In the genomic region with DNA sequence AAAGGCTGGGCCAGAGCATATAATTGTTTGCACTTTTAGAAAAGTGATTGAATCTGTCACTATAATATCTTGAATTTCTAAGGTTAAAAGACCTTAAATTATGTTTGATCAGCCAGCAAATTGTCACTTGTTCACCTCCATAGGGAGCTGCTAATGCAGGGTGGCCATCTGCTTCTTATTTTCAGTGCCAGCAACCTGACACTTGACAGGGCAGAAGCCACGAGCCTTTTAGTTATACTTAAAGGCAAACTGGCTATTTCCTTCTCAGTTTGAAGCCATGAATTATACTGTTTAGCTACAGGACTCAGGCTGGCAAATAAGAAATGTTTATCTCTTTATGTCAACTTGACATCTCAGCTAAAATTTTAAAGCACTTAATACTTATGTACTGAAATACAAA, we compare ENCODE assay signal across 18 mouse cellular contexts.
DNase-seq lines count a peak whose midpoint lies in the region; ATAC-seq lines count a peak whose summit lies in the region.
"Had no signal": no experiment of that assay in that cellular context is flagged by ENCODE, and none has a peak within 500 bp of the region (broad histone marks: within the 10 kb centered on the region; RNA-seq: fewer than 3 reads in every experiment).

No protein-coding gene starts in this region.

- peak; percentile 5 for DNase-seq in hindbrain, embryonic 11.5 days (ENCODE audit: low spot score)
- no peak for DNase-seq in hindbrain, embryonic 14.5 days (ENCODE audit: low spot score)
- peak; percentile 4 for DNase-seq in cerebellum, adult 8-10 months
- peak; percentile 67 to 78 for DNase-seq in cerebellum, postnatal 25 days
- DNase-seq in mesoderm, embryonic 11.5 days (ENCODE audit: low read depth, low spot score) = peak; percentile 3
- DNase-seq in adrenal gland, adult 2 months = no peak
- DNase-seq: gastrocnemius, adult 2 months; heart, adult 11 months; kidney, adult 2 months; kidney, postnatal 10 days; layer of hippocampus, postnatal 36 days; liver, postnatal 0 days; lung, postnatal 10 days; thymus, adult 18-20 months had no signal

- H3K4me2 ChIP-seq in hindbrain, embryonic 11.5 days (replicated peaks; ENCODE audit: low read depth, low read length) = no peak overlapping the region
- H3K4me2 ChIP-seq in hindbrain, embryonic 14.5 days (replicated peaks) = no peak overlapping the region
- no peak overlapping the region for H3K4me2 ChIP-seq in intestine, embryonic 16.5 days (ENCODE audit: low read depth, low read length)
- H3K4me2 ChIP-seq: heart, embryonic 12.5 days; midbrain, embryonic 15.5 days; stomach, embryonic 15.5 days had no signal

- no peaks in the 10 kb centered on the region for H3K9me3 ChIP-seq in hindbrain, embryonic 11.5 days (ENCODE audit: control insufficient read depth, low read length)
- no peaks in the 10 kb centered on the region for H3K9me3 ChIP-seq in hindbrain, embryonic 14.5 days (ENCODE audit: control insufficient read depth, low read length)
- no peaks in the 10 kb centered on the region for H3K9me3 ChIP-seq in intestine, embryonic 16.5 days (ENCODE audit: control insufficient read depth, low read length)
- H3K9me3 ChIP-seq: heart, embryonic 12.5 days; midbrain, embryonic 15.5 days; stomach, embryonic 15.5 days had no signal

- ATAC-seq in hindbrain, embryonic 11.5 days (ENCODE audit: low FRiP score) = no peak
- ATAC-seq in hindbrain, embryonic 14.5 days (ENCODE audit: low FRiP score) = no peak
- ATAC-seq in intestine, embryonic 16.5 days = no peak
- ATAC-seq: liver, postnatal 0 days; midbrain, embryonic 15.5 days had no signal

- H3K27me3 ChIP-seq in hindbrain, embryonic 11.5 days (ENCODE audit: control insufficient read depth, insufficient read depth, low read length) = no peaks in the 10 kb centered on the region
- no peaks in the 10 kb centered on the region for H3K27me3 ChIP-seq in hindbrain, embryonic 14.5 days (ENCODE audit: control insufficient read depth, insufficient read depth, low read length)
- no peaks in the 10 kb centered on the region for H3K27me3 ChIP-seq in intestine, embryonic 16.5 days (replicated peaks; ENCODE audit: control insufficient read depth, insufficient read depth, low read length)
- H3K27me3 ChIP-seq: heart, embryonic 12.5 days; midbrain, embryonic 15.5 days; stomach, embryonic 15.5 days had no signal

- no peaks in the 10 kb centered on the region for H3K4me1 ChIP-seq in hindbrain, embryonic 11.5 days (replicated peaks; ENCODE audit: control insufficient read depth, insufficient read depth, low read length)
- H3K4me1 ChIP-seq in hindbrain, embryonic 14.5 days (replicated peaks; ENCODE audit: control insufficient read depth, insufficient read depth, low read length) = no peaks in the 10 kb centered on the region
- no peaks in the 10 kb centered on the region for H3K4me1 ChIP-seq in intestine, embryonic 16.5 days (ENCODE audit: control insufficient read depth, insufficient read depth, low read length)
- H3K4me1 ChIP-seq: heart, embryonic 12.5 days; midbrain, embryonic 15.5 days; stomach, embryonic 15.5 days had no signal

- H3K4me3 ChIP-seq in hindbrain, embryonic 11.5 days (ENCODE audit: low read depth, low read length) = no peak overlapping the region
- H3K4me3 ChIP-seq in hindbrain, embryonic 14.5 days (replicated peaks; ENCODE audit: low read length) = no peak overlapping the region
- H3K4me3 ChIP-seq in intestine, embryonic 16.5 days (ENCODE audit: low read length) = no peak overlapping the region
- H3K4me3 ChIP-seq: gastrocnemius, adult 2 months; heart, embryonic 12.5 days; midbrain, embryonic 15.5 days; stomach, embryonic 15.5 days had no signal

- WGBS in hindbrain, embryonic 11.5 days = 39% methylated on average over 1 of the region's 1 CpGs
- WGBS in hindbrain, embryonic 14.5 days = 37% methylated on average over 1 of the region's 1 CpGs
- 39% methylated on average over 1 of the region's 1 CpGs for WGBS in intestine, embryonic 16.5 days

- no peak overlapping the region for H3K9ac ChIP-seq in hindbrain, embryonic 11.5 days (ENCODE audit: low read depth, low read length)
- no peak overlapping the region for H3K9ac ChIP-seq in hindbrain, embryonic 14.5 days
- H3K9ac ChIP-seq in intestine, embryonic 16.5 days (ENCODE audit: low read depth, low read length) = no peak overlapping the region
- H3K9ac ChIP-seq: heart, embryonic 12.5 days; liver, postnatal 0 days; midbrain, embryonic 15.5 days; stomach, embryonic 15.5 days had no signal

- no peak overlapping the region for H3K27ac ChIP-seq in hindbrain, embryonic 11.5 days (ENCODE audit: low read depth, low read length)
- no peak overlapping the region for H3K27ac ChIP-seq in hindbrain, embryonic 14.5 days
- H3K27ac ChIP-seq in intestine, embryonic 16.5 days (ENCODE audit: low read length) = no peak overlapping the region
- H3K27ac ChIP-seq: gastrocnemius, adult 2 months; midbrain, embryonic 15.5 days; stomach, embryonic 15.5 days had no signal

- H3K36me3 ChIP-seq in hindbrain, embryonic 11.5 days (ENCODE audit: control insufficient read depth, insufficient read depth, low read length) = no peaks in the 10 kb centered on the region
- H3K36me3 ChIP-seq in hindbrain, embryonic 14.5 days (replicated peaks; ENCODE audit: control insufficient read depth, insufficient read depth) = no peaks in the 10 kb centered on the region
- no peaks in the 10 kb centered on the region for H3K36me3 ChIP-seq in intestine, embryonic 16.5 days (ENCODE audit: control insufficient read depth, insufficient read depth, low read length)
- H3K36me3 ChIP-seq: heart, embryonic 12.5 days; midbrain, embryonic 15.5 days; stomach, embryonic 15.5 days had no signal

Comparison
In these comparisons a context has a peak if more than half of its experiments do, and no peak if none do; other contexts are left out.
1. DNase-seq: peak in hindbrain, embryonic 11.5 days (single experiment), cerebellum, adult 8-10 months (single experiment), cerebellum, postnatal 25 days (2 of 2) and mesoderm, embryonic 11.5 days (single experiment); none in hindbrain, embryonic 14.5 days (single experiment) and adrenal gland, adult 2 months (single experiment).